Mouse (Mus musculus): ENCODE data around the gene Gm20388.
A peak's percentile ranks its signal among the peaks of the same experiment; 100 is the strongest.

The Gm20388 gene

DNA sequence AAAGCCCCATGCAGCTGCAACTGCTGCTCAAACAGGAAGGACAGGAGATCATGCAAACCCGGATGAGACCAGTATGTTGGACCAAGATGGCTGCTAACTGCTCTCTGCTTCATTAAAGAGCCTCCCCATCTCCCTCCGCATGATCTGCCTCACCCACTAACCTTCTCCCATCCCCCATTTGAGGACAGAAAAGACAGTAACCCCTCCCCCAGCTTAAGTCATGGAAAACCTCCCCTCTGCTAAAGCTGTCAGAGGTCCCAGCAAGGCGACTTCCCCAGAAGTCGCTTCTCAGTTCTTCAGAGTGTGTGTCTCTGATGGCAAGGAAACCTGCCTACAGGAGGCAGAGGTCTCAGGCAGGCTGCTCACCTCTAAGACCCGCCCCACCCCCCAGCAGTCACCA is 1777.9 kb downstream of the Gm20388 start:
- DNase-seq (ENCODE audit: low read depth): no peak

DNA sequence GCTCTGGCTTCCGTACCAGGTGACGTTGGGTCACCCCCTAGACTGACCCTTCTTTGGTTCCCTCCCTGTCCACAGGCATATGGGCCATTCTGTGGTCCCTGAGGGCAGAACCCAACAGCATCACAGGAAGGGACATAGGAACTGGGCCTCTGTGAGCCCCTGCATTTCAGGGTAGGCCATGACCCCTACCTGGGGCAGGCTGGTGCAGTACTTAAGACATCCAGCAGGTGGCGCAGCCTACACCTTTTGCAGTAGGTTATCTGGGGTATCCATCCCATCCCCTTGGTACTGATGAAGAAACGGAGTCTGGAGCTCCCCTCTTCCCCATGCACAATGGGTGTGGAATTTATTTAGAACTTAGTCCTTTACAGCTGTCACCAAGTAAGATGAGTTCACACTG is 1783.8 kb downstream of the Gm20388 start:
- DNase-seq (ENCODE audit: low read depth): no peak

DNA sequence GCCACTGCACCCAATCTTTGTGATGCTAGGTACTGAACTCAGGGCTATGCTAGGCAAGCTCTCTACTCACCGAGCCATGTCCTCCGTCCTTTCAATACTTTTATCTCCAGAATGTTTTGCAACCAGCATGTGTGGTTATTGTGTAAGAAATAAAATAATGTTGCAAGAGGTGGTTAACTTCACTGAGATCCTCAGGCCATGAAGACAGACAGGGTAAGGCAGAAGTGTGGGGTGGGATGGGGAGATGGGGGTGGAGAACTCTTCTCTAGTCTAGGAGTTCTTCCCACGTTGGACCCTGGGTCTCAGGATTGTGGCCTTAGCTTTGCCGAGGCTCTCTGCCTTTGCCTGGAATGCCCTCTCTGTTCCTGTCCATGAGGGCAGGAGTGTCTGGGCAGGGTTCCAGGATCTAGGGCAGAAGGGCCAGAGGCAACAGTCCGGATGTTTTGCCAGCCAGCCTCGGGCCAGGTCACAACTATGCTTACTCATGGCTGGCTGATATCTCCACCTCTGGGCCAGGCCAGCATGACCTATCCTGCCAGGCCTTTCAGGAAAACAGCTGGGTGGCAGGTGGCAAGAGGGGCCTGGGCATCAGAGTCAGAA is 1785.0 kb downstream of the Gm20388 start:
- peak; percentile 78 for DNase-seq (ENCODE audit: low read depth)

DNA sequence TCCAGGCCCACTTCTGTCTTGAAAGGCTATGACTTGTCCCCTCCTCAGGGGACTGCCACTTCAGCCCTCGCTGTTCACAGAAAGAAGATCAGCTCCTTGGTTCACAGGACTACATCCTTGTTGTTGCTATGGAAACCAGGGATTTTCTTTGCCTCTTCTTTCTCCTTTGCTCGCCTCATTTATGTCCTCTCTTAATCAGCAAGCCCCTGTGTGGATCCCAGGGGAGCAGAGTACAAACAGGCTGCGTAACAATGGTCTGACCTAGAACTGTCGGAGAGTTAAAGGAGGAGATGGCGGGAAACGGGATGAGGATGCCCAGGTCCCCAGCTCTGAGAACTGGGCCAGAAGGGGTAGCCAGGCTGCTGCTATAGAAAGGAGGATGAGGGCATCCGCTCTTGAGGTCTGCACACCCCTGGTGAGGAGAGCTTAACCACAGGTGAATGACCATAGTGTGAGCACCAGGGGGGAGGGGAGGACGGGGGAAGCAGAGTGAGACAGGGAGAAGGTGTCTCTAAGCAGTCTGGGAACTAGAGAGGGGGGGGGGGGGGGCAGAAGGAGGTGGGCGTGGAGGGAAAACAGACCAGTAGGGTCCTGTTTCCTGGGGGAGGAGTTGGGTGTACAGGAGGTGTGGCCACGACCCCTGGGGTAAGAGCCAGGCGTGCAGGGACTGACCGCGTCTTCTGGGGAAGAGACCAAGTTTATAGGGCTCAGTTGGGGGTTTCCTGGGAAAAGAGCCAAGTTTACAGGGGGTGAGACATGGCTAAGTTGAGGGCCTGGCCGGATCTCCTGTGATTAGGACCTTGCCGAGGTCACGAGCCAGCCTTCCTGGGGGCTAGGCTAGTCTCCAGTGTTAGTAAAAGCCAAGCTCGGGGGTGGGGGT is 1787.3 kb downstream of the Gm20388 start:
- no peak for DNase-seq (ENCODE audit: low read depth)

DNA sequence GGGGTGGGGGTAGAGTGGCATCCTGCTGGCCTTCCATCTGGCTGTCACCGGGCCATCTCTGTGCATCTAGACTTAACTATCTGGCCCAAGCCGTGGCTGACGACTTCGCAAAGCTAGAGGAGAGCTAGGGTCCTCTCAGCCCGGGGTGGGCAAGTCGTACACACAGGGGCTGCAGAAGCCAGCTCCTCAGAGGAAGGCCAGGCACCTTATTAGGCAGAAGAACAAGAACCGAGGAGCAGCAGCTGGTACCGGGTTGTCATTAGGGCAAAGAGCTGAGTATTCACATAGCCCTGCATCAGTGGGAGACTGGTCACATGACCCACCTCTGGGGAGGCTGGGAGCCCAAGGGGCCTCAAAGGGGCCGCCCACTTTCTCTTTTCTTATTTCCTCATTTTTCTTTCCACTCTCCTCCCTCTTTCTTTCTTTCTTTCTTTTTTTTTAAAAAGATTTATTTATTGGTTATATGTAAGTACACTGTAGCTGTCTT is 1788.0 kb downstream of the Gm20388 start:
- peak; percentile 29 for DNase-seq (ENCODE audit: low read depth)

DNA sequence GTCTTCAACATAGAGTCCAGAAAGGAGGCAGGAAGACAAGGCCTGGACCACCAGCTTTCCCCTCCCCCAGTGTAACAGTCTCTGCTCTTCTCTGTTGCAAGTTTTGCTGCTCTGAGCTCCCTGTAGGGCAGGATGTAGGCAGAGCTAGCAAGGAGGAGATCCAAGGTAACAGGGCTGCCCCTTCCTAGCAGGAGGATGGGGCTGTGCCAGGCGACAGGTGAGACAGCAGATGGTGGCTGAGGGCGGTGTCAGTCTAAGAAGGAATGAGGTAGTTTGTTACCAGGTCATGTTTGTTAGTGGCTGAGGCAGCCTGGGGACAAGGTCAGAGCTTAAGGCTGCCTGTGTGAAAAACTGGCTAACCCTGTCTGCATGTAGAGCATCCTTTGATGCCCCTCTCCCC is 1789.3 kb downstream of the Gm20388 start:
- no peak for DNase-seq (ENCODE audit: low read depth)

DNA sequence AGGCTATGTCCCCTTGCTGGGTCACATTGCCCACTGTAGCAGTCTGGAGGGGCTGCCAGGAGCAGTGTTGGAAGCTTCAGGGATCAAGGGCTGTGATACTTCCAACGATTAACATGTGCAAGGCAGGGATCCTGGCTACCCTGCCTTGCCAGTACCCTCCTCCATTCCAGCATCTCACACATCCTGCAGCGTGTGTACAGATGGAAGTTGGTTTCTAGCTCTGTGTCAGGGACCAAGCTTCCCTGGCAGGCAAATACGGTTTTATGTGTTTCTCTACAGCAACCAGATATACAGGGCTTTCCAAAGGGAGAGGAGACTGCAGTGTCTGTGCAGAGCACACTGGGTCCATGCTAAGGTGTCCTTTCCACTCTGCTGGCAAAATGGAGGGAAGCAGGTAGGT is 1794.5 kb downstream of the Gm20388 start:
- no peak for DNase-seq (ENCODE audit: low read depth)

DNA sequence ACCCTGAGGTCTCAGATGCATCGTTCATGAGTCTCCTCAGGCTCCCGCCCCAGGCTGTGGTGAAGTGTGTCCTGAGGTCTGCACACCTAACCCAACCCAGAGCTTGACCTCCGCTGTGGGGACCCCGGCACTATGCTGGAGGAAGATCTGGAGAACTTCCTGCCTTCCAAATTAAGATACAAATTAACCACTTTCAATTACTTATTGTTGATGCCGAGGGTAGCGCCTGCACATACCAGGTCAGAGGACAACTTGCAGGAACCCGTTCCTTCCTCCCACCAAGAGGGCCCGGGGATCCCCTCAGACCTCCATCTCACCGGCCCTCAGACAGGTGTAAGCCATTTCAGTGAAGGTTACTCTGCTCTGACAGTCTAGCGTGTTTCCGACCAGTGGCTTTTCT is 1796.3 kb downstream of the Gm20388 start:
- no peak for DNase-seq (ENCODE audit: low read depth)

DNA sequence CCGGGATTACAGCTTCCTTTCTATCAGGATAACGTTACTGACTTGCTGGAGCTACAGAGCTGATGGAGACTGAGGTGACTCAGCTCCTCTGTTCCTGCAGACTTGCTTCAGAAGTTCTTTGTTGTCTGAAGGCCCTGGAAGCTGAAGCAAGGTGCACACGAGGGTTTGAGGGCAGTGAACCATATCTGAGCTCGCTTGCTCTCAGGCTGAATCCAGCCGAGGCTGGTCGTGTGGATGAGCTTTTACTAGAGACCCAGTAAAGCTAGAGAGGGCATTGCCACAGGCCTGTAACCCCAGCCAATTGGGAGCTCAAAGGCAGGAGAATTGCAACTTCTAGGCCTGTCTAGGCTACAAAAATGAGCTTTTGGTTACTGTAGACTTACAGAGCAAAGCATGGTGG is 1797.8 kb downstream of the Gm20388 start:
- no peak for DNase-seq (ENCODE audit: low read depth)

DNA sequence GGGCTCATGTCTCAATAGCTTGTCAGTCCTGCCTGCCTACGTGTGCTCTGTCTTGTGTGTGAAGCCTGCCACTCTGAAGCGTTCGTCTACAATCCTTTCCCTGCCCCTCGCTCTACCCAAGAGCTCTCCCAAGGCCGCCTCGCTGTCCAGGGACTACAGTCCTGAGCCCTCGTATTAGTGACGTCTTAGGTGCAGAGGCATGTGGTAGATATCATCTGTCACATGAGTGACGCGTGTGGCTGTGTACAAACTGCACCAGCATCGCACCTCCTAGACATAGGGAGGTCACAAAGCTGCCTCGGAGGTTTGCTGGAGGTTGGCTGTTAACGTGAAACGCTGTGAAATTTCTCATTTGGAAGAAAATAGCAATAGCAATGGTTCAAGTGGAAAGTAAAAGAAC is 1806.9 kb downstream of the Gm20388 start:
- DNase-seq (ENCODE audit: low read depth): no peak

DNA sequence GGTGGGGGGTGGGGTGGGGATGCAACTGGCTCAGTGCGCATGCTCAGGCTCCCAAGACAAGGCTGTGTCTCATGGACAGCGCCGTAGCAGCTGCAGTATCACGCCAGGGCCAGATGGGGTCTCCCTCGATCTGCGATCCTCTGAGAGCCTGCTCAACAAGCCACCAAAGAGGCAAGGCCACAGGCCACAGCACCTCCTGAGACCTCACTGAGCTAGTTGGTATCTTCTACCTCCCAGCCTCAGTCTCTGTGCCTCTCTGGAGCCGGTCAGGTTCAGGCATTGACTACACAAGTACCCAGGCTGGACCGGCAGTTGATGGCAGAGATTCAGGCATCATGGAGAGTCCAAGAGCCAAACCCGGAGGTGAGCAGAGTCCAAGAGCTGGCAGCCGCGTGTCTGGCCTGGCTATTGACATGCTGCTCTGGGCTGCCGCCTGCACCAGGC is 1807.4 kb downstream of the Gm20388 start:
- peak; percentile 84 for DNase-seq (ENCODE audit: low read depth)

DNA sequence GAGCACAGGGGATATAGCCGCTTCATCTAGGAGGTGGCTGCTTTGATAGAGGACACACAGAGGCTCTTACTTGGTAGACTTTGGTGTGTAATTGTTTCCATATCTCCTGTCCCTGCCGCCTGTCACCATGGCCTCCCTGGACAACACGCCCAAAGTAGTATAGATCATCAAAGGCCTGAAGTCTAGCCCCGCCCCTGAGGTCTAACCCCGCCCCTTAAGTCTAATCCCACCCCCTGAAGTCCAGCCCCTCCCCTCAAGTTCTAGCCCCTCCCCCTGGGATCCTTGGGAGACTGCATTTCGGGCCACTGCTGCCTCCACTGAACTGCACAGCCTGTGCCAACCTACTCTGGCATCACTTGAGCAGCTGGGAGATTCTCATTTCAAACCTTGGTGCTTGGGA is 1808.3 kb downstream of the Gm20388 start:
- DNase-seq (ENCODE audit: low read depth): no peak

DNA sequence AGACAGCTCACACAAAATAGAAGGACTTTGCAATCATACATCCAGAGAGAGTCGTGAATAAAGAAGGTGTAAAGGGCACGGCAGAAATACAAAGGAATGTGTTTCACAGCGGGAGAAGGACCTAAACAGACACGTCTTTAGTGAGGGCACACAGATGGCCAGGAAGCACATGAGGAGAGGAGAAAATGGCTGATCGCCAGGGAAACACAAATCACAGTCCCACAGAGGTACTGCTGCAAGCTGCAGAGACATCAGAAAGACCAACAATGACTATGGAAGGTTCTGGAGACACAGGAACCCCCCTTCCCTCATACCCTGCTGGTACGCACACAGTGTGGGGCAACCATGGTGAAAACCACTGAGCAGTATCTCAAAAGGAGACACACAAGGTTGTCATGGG is 1810.4 kb downstream of the Gm20388 start:
- DNase-seq (ENCODE audit: low read depth): no peak

DNA sequence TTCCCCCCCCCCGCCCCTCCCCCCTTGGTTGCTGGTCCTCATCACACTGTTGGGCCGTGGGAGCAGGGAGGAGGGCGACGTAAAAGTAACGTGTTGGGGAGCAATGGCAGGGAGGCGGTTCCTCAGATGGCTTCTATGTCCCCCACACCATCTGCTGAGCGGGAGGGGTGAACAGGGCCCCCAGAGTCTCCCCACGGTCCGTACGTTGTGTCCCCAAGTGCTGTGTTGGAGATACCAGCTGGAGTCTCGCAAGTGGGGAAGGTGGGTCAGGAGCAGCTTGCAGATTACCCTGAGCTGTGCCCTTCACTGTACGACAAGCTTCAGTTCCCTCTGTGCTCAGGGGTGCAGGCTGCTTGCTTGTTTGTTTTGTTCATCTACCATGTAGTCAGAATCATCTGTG is 1813.2 kb downstream of the Gm20388 start:
- no peak for DNase-seq (ENCODE audit: low read depth)

DNA sequence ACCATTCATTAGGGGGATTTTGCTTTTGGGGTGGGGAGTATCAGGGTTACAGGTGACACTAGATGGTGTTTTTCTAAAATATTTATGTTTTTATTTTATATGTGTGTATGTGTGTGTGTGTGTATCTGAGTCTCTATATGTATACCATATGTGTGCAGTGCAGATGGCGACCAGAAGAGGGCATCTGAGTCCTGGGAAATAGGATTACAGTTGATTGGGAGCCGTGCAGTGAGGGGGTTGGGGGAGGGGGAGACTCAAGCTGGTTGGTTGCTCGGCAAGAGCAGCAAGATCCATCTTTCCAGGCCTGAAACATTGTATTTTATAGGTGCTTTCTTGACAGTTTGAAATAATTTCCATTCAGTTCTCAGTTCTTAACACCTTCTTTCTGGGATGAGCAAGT is 1816.5 kb downstream of the Gm20388 start:
- DNase-seq (ENCODE audit: low read depth): no peak

DNA sequence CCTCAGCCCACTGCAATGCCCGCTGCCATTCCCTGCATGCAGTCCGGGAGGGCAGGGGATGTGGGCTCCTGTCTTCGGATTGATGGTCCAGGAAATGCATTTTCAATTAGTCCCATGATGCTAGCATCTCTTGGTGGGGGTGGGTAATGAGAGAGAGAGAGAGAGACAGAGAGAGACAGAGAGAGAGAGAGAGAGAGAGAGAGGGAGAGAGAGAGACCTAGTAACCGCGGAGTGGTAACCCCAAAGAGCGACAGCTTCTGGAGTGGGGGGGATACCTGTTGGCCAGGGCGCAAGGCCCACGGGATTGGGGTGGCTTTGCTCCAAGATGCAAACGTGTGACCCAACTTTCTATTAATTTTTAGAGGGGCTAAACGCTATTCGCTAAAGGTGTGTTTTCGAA is 1818.7 kb downstream of the Gm20388 start, which contains the start of gene Jph3:
Jph3 (plus strand) TSS at position 301 of the 400 bp plus-strand sequence.
- DNase-seq (ENCODE audit: low read depth): no peak

DNA sequence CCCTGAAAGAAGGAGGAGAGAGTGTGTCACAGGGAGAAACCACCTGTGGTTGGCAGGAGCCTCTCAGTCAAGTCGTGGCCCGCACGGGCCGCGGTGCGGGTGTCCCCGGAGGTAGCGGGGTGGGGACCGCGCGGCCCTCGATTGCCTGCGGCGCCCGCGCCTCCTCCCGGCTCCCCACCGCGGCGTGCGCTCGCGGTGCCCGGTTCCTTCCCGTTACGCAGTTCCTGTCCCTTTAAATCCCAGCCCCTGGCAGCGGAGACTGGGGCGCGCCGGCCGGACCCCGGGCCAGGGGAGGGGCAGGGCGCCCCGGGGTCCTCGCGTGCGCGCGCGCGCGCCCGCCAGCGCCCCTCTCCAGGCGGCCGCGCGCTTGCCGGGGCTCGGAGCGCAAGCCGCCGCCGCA is 1819.1 kb downstream of the Gm20388 start:
- no peak for DNase-seq (ENCODE audit: low read depth)

DNA sequence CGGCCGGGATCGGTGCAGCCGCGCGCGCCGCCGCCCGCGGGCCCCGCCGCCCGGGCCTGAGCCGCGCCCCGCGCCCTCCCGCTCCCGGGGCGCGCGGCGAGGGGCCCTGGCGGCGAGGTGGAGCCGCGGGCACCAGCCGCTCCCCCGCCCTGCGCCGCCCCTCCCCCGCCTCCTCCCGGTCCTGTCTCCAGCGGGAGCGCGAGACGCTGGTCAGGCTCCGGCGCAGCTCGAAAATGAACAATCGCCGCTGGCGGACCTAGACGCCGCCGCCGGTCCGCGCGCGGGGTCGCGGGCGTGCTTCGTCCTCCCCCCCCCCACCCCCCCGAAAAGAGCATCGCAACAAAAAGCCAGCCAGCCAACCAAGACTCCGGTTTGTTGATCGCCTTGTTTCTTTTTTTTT is 1819.5 kb downstream of the Gm20388 start:
- DNase-seq (ENCODE audit: low read depth): no peak

DNA sequence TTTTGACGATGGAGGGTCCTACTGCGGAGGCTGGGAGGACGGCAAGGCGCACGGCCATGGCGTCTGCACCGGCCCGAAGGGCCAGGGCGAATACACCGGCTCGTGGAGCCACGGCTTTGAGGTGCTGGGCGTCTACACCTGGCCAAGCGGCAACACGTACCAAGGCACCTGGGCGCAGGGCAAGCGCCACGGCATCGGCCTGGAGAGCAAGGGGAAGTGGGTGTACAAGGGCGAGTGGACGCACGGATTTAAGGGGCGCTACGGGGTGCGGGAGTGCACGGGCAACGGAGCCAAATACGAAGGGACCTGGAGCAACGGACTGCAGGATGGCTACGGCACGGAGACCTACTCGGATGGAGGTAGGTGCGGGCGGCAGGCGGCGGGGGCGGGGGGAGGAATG is 1820.0 kb downstream of the Gm20388 start:
- no peak for DNase-seq (ENCODE audit: low read depth)

DNA sequence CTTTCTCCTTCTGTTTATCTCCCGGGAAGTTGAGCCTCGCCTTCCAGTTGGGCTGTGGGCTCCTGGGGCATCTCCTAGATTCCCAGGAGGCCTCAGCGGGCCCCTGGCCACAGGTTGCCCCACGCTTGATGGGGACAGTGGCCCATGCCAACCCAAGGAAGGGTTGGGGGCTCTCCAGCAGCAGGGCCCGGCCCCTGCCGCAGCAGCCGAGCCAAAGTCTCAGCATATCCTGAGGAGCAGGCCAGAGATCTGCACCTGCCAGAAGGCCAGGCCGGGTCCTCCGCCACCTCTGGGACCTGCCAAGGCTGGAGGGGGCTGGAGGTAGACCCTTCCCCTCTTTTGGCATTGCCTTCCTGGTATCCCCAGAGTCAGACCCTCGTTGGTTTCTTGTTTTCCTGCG is 1820.4 kb downstream of the Gm20388 start:
- DNase-seq (ENCODE audit: low read depth): no peak

DNA sequence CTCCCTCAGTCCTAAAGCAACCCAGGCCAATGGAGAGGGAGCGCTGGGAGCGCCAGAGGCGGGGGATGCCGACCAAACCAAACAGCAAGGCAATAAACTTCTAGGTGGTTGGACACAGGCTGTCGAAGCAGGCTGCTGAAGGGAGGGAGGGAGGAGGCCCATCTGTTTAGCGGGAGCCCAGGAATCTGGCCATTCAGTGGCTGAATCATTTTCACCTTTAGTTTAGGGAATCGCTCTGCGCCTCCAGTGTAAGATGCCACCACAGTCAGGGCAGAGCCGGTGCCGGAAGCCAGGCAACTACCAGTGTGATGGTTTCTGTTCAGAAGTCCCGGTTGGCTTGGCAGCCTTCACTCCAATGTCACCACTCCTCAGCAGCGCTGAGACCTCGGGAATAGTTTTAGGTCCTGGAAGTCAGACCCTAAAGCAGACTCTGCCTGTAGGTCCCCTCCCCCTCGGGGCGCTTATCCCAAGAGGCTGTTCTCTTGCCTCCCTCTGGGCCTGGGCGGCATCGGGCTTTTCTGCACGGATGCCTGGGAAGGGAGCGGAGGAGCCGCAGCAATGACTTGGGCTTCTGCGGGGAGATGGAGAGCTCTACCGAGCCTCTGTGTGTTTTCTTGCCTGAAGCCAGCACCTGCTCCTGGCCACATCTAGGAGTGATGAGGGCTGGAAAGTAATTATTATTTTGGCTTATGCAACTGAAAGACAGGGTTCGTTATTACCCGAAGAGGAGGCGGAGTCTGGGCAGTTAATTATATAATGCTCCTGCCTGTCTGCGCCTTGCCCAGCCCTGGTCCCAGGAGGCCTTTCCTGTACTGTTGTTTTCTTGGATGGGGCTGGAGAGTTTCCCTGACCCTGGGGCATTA is 1821.1 kb downstream of the Gm20388 start:
- no peak for DNase-seq (ENCODE audit: low read depth)

DNA sequence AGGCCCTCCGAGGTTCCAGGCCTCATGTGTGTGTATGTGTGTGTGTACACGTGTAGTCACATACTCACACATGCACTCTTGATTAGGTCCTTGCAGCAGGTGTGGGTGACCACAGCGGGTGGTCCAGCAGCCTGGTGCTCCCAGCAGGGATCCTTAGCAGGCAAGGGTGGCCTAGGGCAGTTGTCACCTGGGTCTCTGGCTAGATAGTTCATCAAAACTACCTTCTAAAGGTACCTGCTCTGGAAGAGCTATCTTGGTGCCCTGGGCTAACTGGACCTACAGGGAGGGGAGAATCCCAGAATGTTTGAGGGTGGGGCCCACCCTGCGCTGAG is 1821.7 kb downstream of the Gm20388 start:
- no peak for DNase-seq (ENCODE audit: low read depth)

DNA sequence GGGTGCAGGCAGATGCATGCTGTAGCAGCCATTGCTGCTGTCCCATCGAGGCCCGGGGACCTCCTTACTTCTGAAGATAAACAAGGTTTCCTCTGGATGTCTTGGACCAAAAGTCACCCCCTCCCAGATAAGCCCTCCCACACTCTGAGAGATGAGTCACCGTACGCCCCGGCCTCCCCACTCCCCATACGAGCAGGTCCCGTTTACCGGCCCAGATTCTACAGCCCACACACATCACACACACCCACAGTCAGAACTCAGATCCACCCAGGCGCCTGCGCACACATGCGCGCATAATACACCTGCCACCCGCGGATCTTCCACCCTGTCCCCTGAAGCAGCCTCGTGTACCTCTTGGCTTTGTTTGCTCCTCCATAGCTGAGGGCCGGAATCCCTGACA is 1823.6 kb downstream of the Gm20388 start:
- no peak for DNase-seq (ENCODE audit: low read depth)

Measured in NIH3T3 (cell line).